Mouse (Mus musculus) forebrain, postnatal 0 days (tissue): ENCODE results near the gene Ptprt. TPM values are rescaled to one million over a fixed set of nuclear protein-coding genes. Genes with fewer than 3 reads are reported as not detected.
A peak's percentile ranks its signal among the peaks of the same experiment; 100 is the strongest.

Experiments used
- ATAC-seq: fragments of 200-750 bp; cut with Nextera tagmentation; 2 replicates; pipeline ENCODE4 v1.8.0; 2017; ENCODE audit warnings: mild to moderate bottlenecking, moderate library complexity
- DNase-seq: peaks from one replicate; pipeline ENCODE4 v3.0.0-alpha.2; 2015
- H3K27ac ChIP-seq: fragments of 300-500 bp; sonication (generic); 2 replicates; pipeline ENCODE4 v1.5.1; 2014; ENCODE audit warnings: low read depth, mild to moderate bottlenecking, antibody characterized with exemption, low read length, moderate library complexity, mixed read lengths
- H3K27me3 ChIP-seq: fragments of 300-500 bp; sonication (generic); 2 replicates; pipeline ENCODE4 v1.6.1; 2014; ENCODE audit warnings: mild to moderate bottlenecking, low read length, mixed read lengths; ENCODE audit not compliant: insufficient read depth
- H3K36me3 ChIP-seq: fragments of 300-500 bp; sonication (generic); 2 replicates; pipeline ENCODE4 v1.6.1; 2014; ENCODE audit warnings: mild to moderate bottlenecking, moderate library complexity; ENCODE audit not compliant: insufficient read depth
- H3K4me1 ChIP-seq: fragments of 300-500 bp; sonication (generic); 2 replicates; pipeline ENCODE4 v1.6.1; 2014; ENCODE audit warnings: antibody characterized with exemption; ENCODE audit not compliant: insufficient read depth
- H3K4me2 ChIP-seq: fragments of 300-500 bp; sonication (generic); 2 replicates; pipeline ENCODE4 v1.6.1; 2014; ENCODE audit warnings: low read depth, mild to moderate bottlenecking, moderate library complexity
- H3K4me3 ChIP-seq: fragments of 300-500 bp; sonication (generic); 2 replicates; pipeline ENCODE4 v1.5.1; 2014; ENCODE audit warnings: low read depth, low read length, mixed read lengths
- H3K9ac ChIP-seq: fragments of 300-500 bp; sonication (generic); 2 replicates; pipeline ENCODE4 v1.6.1; 2014; ENCODE audit warnings: mild to moderate bottlenecking
- H3K9me3 ChIP-seq: fragments of 300-500 bp; sonication (generic); 2 replicates; pipeline ENCODE4 v1.6.1; 2016; ENCODE audit warnings: low read length
- CTCF ChIP-seq: sonication (generic); IDR thresholded peaks from 2 replicates; pipeline ENCODE4 v1.5.1; 2016; ENCODE audit warnings: antibody characterized with exemption, control low read depth, low read depth
- WGBS: fragments of 180-500 bp; shearing (Covaris S2); extraction: QIAGEN DNeasy Blood & Tissue Kit; methylation state at CpG from one replicate; pipeline ENCODE4 v1.1.7; 2014; 5-methylcytosine and 5-hydroxymethylcytosine counted together
- polyA plus RNA-seq: library from polyadenylated mRNA; unstranded; fragments of >200 nt; fragmentation: Nextera tagmentation; extraction: Ambion mirVana; gene quantifications from 2 replicates; pipeline ENCODE4 v1.2.1, GENCODE M21; 2015
- total RNA-seq: library from RNA; depleted of rRNA; stranded (reverse); fragments of >200 nt; gene quantifications from 2 replicates; pipeline ENCODE4 v1.2.3, GENCODE M21; 2014

Gene Ptprt
- total and polyA plus RNA-seq, 2 experiments from 2014 or later: 12.0 to 58.4 TPM

GRCm38 (mm10) chr2:162568308-162569100 lies 92.4 kb downstream of the Ptprt start:
- H3K4me3 ChIP-seq: no peak overlapping the region
- no peaks in the 10 kb centered on the region for H3K27me3 ChIP-seq
- ATAC-seq (peak; percentile 73), DNase-seq (no peak)
- no peak for TF ChIP-seq CTCF
- H3K4me2 ChIP-seq: no peak overlapping the region
- no peak overlapping the region for H3K9ac ChIP-seq
- no peaks in the 10 kb centered on the region for H3K4me1 ChIP-seq
- H3K36me3 ChIP-seq: no peaks in the 10 kb centered on the region
- 71% methylated on average over 6 of the region's 6 CpGs for WGBS
- H3K9me3 ChIP-seq: no peaks in the 10 kb centered on the region
- H3K27ac ChIP-seq: no peak overlapping the region

- H3K4me2 ChIP-seq: no peak overlapping the region
- ATAC-seq (no peak; the same call in 1 of the 2 replicates), DNase-seq (peak; percentile 38)
- H3K4me1 ChIP-seq: no peaks in the 10 kb centered on the region
- WGBS: 33% methylated on average over 8 of the region's 8 CpGs
- H3K9ac ChIP-seq: no peak overlapping the region
- TF ChIP-seq CTCF: no peak
- H3K27me3 ChIP-seq: no peaks in the 10 kb centered on the region
- no peaks in the 10 kb centered on the region for H3K36me3 ChIP-seq
- H3K4me3 ChIP-seq: no peak overlapping the region
- H3K9me3 ChIP-seq: no peaks in the 10 kb centered on the region
- H3K27ac ChIP-seq: no peak overlapping the region
Measured at GRCm38 (mm10) chr2:162548312-162548711, 112.6 kb downstream of the Ptprt start.

GRCm38 (mm10) chr2:162531638-162532037 lies 129.3 kb downstream of the Ptprt start:
- Histone ChIP-seq H3K9me3 (no peaks in the 10 kb centered on the region), H3K36me3 (no peaks in the 10 kb centered on the region), H3K4me3 (no peak overlapping the region), H3K27me3 (no peaks in the 10 kb centered on the region), H3K4me1 (no peaks in the 10 kb centered on the region), H3K27ac (no peak overlapping the region), H3K4me2 (no peak overlapping the region), H3K9ac (no peak overlapping the region)
- TF ChIP-seq CTCF: no peak
- ATAC-seq: no peak
- DNase-seq: no peak
- WGBS: 27% methylated on average over 7 of the region's 7 CpGs

GRCm38 (mm10) chr2:162528911-162529310 lies 132.0 kb downstream of the Ptprt start:
- no peak overlapping the region for H3K4me3 ChIP-seq
- H3K4me2 ChIP-seq: no peak overlapping the region
- no peaks in the 10 kb centered on the region for H3K4me1 ChIP-seq
- H3K9me3 ChIP-seq: no peaks in the 10 kb centered on the region
- WGBS: 87% methylated on average over 3 of the region's 3 CpGs
- DNase-seq: no peak
- H3K36me3 ChIP-seq: no peaks in the 10 kb centered on the region
- no peak; the same call in 1 of the 2 replicates for TF ChIP-seq CTCF
- ATAC-seq: no peak
- H3K27me3 ChIP-seq: no peaks in the 10 kb centered on the region
- H3K9ac ChIP-seq: no peak overlapping the region
- H3K27ac ChIP-seq: no peak overlapping the region

- ATAC-seq (no peak), DNase-seq (no peak)
- H3K27me3 ChIP-seq: no peaks in the 10 kb centered on the region
- H3K4me1 ChIP-seq: no peaks in the 10 kb centered on the region
- no peak overlapping the region for H3K4me3 ChIP-seq
- H3K36me3 ChIP-seq: no peaks in the 10 kb centered on the region
- TF ChIP-seq CTCF: no peak
- 84% methylated on average over 8 of the region's 8 CpGs for WGBS
- H3K9ac ChIP-seq: no peak overlapping the region
- H3K27ac ChIP-seq: no peak overlapping the region
- no peaks in the 10 kb centered on the region for H3K9me3 ChIP-seq
- H3K4me2 ChIP-seq: no peak overlapping the region
Measured at GRCm38 (mm10) chr2:162515993-162516392, 145.0 kb downstream of the Ptprt start.

- no peak overlapping the region for H3K4me3 ChIP-seq
- no peaks in the 10 kb centered on the region for H3K4me1 ChIP-seq
- no peak for DNase-seq
- ATAC-seq: no peak
- H3K4me2 ChIP-seq: no peak overlapping the region
- no peaks in the 10 kb centered on the region for H3K9me3 ChIP-seq
- no peak overlapping the region for H3K9ac ChIP-seq
- no peaks in the 10 kb centered on the region for H3K27me3 ChIP-seq
- H3K27ac ChIP-seq: no peak overlapping the region
- H3K36me3 ChIP-seq: no peaks in the 10 kb centered on the region
- WGBS: 89% methylated on average over 4 of the region's 4 CpGs
- TF ChIP-seq CTCF: no peak
Measured at GRCm38 (mm10) chr2:162513072-162513471, 147.9 kb downstream of the Ptprt start.

GRCm38 (mm10) chr2:162512094-162512493 lies 148.9 kb downstream of the Ptprt start:
- H3K9me3 ChIP-seq: no peaks in the 10 kb centered on the region
- H3K27ac ChIP-seq: no peak overlapping the region
- no peak for ATAC-seq
- 81% methylated on average over 1 of the region's 1 CpGs for WGBS
- DNase-seq: no peak
- H3K4me1 ChIP-seq: no peaks in the 10 kb centered on the region
- no peak overlapping the region for H3K9ac ChIP-seq
- no peaks in the 10 kb centered on the region for H3K27me3 ChIP-seq
- H3K4me3 ChIP-seq: no peak overlapping the region
- no peak overlapping the region for H3K4me2 ChIP-seq
- no peaks in the 10 kb centered on the region for H3K36me3 ChIP-seq
- peak; percentile 44 for TF ChIP-seq CTCF
